Mouse (Mus musculus) T-cell, adult 66 days (primary cell): ENCODE data around the gene Dcbld1. TPM values are rescaled to one million over a fixed set of nuclear protein-coding genes. Genes with fewer than 3 reads are reported as not detected.

ENCODE experiments used
- total RNA-seq, 2 experiments: library from RNA; stranded (reverse); gene quantifications; 3 replicates in 1 of 2; 4 replicates in 1 of 2; pipeline ENCODE4 v1.2.4; 2023

The Dcbld1 gene
- total RNA-seq: under 1 TPM; 0.17 to 0.18 TPM

DNA sequence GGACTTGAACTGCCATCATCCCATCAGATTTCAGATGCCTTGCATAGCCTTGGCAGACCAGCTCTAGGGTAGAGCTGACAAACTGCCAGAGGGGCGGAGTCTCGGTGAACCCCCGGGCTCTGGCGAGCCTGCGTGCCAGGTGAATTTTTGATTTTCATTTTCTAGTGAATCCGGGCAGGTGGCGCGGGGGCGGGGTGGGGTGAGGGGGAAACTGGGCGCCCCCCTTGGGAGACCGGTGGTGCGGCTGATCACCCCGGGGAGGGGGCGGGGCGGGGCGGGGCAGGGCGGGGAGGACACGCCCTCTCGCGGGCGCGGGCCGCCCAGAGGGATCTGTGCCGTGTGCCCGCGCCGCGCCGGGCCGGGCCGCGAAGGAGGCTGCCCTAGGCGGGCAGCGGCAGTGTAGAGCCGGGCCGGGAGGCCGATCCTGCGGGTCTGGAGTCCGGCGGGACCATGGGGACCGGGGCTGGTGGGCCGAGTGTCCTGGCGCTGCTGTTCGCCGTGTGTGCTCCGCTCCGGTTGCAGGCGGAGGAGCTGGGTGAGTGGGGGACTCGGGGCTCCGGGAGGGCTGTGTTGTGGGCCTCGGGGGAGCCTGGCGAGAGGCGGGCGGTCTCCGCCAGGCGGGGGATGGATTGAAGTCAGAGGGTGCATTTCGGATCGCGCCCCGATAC lies at the start of gene Dcbld1:
Gene Dcbld1, plus strand, starts transcription at position 319 of the 668 bp plus-strand sequence.

DNA sequence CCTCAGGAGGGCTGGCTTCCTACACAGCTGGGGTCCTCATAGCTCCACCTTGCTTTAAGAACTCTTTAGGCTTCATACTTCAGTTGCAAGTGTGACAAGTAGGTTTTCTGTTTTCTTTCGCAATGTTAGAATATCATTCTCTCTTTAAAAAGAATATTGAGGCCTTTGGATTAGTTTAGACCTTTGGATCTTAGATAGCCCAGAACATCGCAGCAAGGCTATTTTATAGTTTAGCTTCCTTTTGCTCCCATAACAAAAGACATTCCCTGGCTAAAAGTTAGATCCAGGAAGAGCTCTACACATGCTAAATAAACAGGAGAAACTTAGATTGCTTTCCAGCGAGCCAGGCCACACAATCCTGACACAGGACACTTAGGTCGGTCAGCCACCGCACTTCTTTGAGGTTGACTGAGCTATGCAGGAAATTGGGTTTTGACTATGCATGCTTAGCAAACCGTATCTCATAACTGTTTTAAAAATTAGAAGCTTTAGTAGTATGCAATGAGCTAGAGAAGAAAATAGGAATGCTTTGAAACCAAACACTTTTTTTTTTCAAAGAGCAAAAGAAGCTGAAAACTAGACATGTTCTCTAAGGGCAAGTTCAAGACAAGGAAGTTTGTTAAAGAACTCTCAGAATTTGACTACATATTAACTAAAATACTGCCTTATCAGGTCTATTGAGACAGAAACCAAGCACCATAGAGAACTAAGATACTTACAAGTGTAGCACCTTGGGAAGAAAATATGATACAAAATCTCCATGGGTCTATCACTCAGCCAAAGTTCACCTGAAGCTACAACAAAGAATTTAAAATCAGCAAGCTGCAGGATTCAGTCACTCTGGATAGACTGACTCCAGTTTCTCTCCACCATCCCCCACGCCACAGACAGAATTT lies 38.2 kb upstream of the Dcbld1 start, which contains the start of gene Ros1:
Gene Ros1, minus strand, starts transcription at position 288 of the 896 bp plus-strand sequence.

DNA sequence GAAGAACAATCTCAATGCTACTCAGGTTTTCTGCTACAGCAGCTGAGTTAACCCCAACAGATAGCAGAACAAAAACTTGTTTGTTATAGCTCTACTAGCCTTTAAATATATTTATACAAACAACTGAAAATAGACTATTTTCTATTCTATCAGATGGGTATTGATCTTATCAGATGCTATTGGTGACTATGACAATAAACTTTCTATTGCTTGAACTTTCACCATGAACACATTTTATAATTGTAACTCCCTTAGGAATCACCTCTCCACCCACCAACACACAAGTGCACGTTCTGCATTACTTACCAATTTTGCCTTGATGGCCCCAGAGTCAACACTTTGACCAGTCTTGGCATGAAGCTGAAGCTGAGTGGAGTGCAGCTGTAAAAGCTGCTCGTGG lies 125.0 kb downstream of the Dcbld1 start, which contains the start of gene Gm26741:
Gene Gm26741, plus strand, starts transcription at position 301 of the 400 bp plus-strand sequence.

Other genes starting within 250 kb of the Dcbld1 start
- gene Vgll2, start 211.1 kb upstream of the Dcbld1 start, total RNA-seq: not detected
- gene Ros1, start 38.4 kb upstream of the Dcbld1 start, total RNA-seq: not detected
- gene Gm26741, start 125.1 kb downstream of the Dcbld1 start, total RNA-seq: not detected
- gene Gopc, start 148.5 kb downstream of the Dcbld1 start, total RNA-seq: 10 to 100 TPM; 23.5 TPM
- not detected for gene Nepn, start 155.4 kb downstream of the Dcbld1 start, total RNA-seq
- gene Nus1, start 183.9 kb downstream of the Dcbld1 start, total RNA-seq: 10 to 100 TPM; 39.2 to 46.6 TPM